Mouse (Mus musculus): ENCODE data around the gene Gng12.

- TF ChIP-seq EP300 (IDR thresholded peaks at IDR 0.05; ENCODE audit: insufficient read depth, low read depth, low read length): no peak
- TF ChIP-seq CTCF (IDR thresholded peaks at IDR 0.05): no peak
- TF ChIP-seq POLR2A (IDR thresholded peaks at IDR 0.05; ENCODE audit: insufficient read depth, low read depth, low read length): no peak
These were observed 93.3 kb downstream of the Gng12 start for GRCm38 (mm10) chr6:66989518-66989917.

Data from heart, adult 2 months (tissue).